Mouse (Mus musculus) T-helper 1 cell (primary cell): Measurements from ENCODE around the gene Bud13.

Experiments
- in situ Hi-C: fragments of 300-600 bp; cut with MboI, MseI; formaldehyde crosslinking; loops from one replicate; pipeline ENCODE4 v1.15.1; 2025; ENCODE audit warnings: high pct_unique_total_duplicates

Bud13 gene

DNA sequence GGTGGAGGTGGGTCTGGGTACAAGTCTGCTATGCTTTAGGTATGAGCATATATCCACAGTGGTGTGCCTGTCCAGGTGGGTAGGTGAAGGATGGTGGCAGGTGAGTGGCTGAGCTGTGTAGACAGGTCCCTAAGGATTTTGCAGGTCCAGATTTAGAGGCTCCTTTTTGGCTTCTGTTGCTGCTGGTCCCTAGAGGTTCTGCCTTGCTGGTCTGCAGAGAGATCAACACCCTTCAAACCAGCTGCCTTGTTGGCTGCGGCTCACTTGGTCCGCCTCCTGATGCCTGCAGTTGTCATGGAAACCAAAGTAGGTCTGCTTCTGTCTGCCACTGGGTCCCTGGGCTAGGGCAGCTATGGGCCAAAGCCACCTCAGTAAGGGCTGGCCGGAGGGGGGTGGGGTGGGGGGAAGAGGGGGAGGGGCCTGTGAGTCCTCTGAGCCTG, 55.1 kb downstream of the Bud13 start:
- in situ Hi-C loops: no loop called here

- in situ Hi-C loops: no loop called here
These were observed 55.6 kb downstream of the Bud13 start for GRCm38 (mm10) chr9:46338384-46338783.

GRCm38 (mm10) chr9:46339051-46339652, 56.3 kb downstream of the Bud13 start:
- in situ Hi-C loops: no loop called here

- in situ Hi-C loops: no loop called here
These were observed 63.3 kb downstream of the Bud13 start for GRCm38 (mm10) chr9:46345887-46346665.
